Mouse (Mus musculus) lung, postnatal 0 days (tissue): ENCODE measurements around the gene Ints11.

Experiments used
- CTCF ChIP-seq: IDR thresholded peaks from 2 replicates; pipeline ENCODE4 v1.5.1; 2016; ENCODE audit warnings: antibody characterized with exemption, mild to moderate bottlenecking
- EP300 ChIP-seq: IDR thresholded peaks from 2 replicates; pipeline ENCODE4 v1.6.1; 2016; ENCODE audit warnings: antibody characterized with exemption, mild to moderate bottlenecking, control low read depth

- no peak for TF ChIP-seq EP300
- TF ChIP-seq CTCF, result no peak
Measured at GRCm38 (mm10) chr4:155893212-155893690, 23.9 kb downstream of the Ints11 start.
